8 mouse cellular contexts compared by ENCODE assay signal in genomic region chr1:166360157-166360855, GRCm38 (mm10). TPM values are rescaled to one million over a fixed set of nuclear protein-coding genes. Genes with fewer than 3 reads are reported as not detected.
DNase-seq lines count a peak whose midpoint lies in the region; ATAC-seq lines count a peak whose summit lies in the region.

No protein-coding gene starts in this region.

- H3K9ac ChIP-seq in intestine, embryonic 15.5 days, result no peak overlapping the region

- peak; percentile 36 for DNase-seq in WW6 (ENCODE audit: low read depth, low spot score)
- peak; percentile 90 to 93 for DNase-seq in cerebellum, postnatal 4 days (ENCODE audit: low spot score in 2 of 2)
- DNase-seq in gastrocnemius, adult 18-20 months (ENCODE audit: low spot score), result peak; percentile 87
- peak; percentile 87 to 92 for DNase-seq in left cerebral cortex, postnatal 10 days (ENCODE audit: extremely low spot score in 1 of 2, low spot score in 2 of 2)
- peak; percentile 90 to 94 for DNase-seq in right cerebral cortex, postnatal 10 days (ENCODE audit: low spot score in 2 of 2)
- peak; percentile 87 for DNase-seq in urinary bladder, postnatal 14 days (ENCODE audit: low spot score)

- H3K27me3 ChIP-seq in intestine, embryonic 15.5 days (replicated peaks), result no peaks in the 10 kb centered on the region

- no peaks in the 10 kb centered on the region for H3K4me1 ChIP-seq in intestine, embryonic 15.5 days (replicated peaks)

- no peak overlapping the region for H3K27ac ChIP-seq in intestine, embryonic 15.5 days

- peak; percentile 94 for ATAC-seq in intestine, embryonic 15.5 days
- peak; percentile 99 for ATAC-seq in megakaryocyte-erythroid progenitor cell, adult 5-6 weeks (replicated peaks; ENCODE audit: low FRiP score, low TSS enrichment, poor library complexity, severe bottlenecking)

- no peak overlapping the region for H3K4me3 ChIP-seq in intestine, embryonic 15.5 days (replicated peaks)

- intact Hi-C loops in left cerebral cortex, postnatal 10 days (cut with DNase I), result loop anchor here (2.0 to 10.0 kb wide), 3 partner anchors 103 to 586 kb away; no protein-coding TSS in a partner anchor

- 25% methylated on average over 14 of the region's 14 CpGs for WGBS in intestine, embryonic 15.5 days

- H3K36me3 ChIP-seq in intestine, embryonic 15.5 days, result no peaks in the 10 kb centered on the region

- H3K9me3 ChIP-seq in intestine, embryonic 15.5 days, result no peaks in the 10 kb centered on the region

- no peak overlapping the region for H3K4me2 ChIP-seq in intestine, embryonic 15.5 days (replicated peaks)

RNA-seq across cellular contexts. Expression of gene Tada1, which starts 18.6 kb away (rescaled TPM):
- 1 to 10 TPM; 3.8 to 4.5 TPM for total RNA-seq in gastrocnemius, adult 18-20 months (2021)
- 41.5 and 41.7 TPM in 2 replicates for polyA plus RNA-seq in intestine, embryonic 15.5 days (2015; fragmentation: Nextera tagmentation; extraction: Ambion mirVana)
- total RNA-seq in left cerebral cortex, postnatal 10 days (2021), result 10 to 100 TPM; 33.3 to 36.3 TPM
- total RNA-seq in megakaryocyte-erythroid progenitor cell, adult 5-6 weeks (2014; fragmentation: Nextera tagmentation), result 40.3 and 53.8 TPM in 2 replicates
- 30.6 and 43.5 TPM in 2 replicates for total RNA-seq in megakaryocyte-erythroid progenitor cell, adult 5-6 weeks (2017)

RNA-seq across cellular contexts. Expression of gene Pogk, which starts 49.4 kb away (rescaled TPM):
- 10 to 100 TPM in 1 of 2 experiments, 1 to 10 TPM in 1; 9.3 to 13.3 TPM for total RNA-seq in gastrocnemius, adult 18-20 months (2021)
- 9.0 and 10.4 TPM in 2 replicates for polyA plus RNA-seq in intestine, embryonic 15.5 days (2015; fragmentation: Nextera tagmentation; extraction: Ambion mirVana)
- total RNA-seq in left cerebral cortex, postnatal 10 days (2021), result 10 to 100 TPM; 37.0 to 41.3 TPM
- total RNA-seq in megakaryocyte-erythroid progenitor cell, adult 5-6 weeks (2014; fragmentation: Nextera tagmentation), result 3.6 and 8.2 TPM in 2 replicates
- 4.6 and 5.3 TPM in 2 replicates for total RNA-seq in megakaryocyte-erythroid progenitor cell, adult 5-6 weeks (2017)

Comparison
In these comparisons a context has a peak if more than half of its experiments do, and no peak if none do; other contexts are left out.
1. DNase-seq: peak in every context shown above with its lines; median percentile 92 in right cerebral cortex, postnatal 10 days; 92 in cerebellum, postnatal 4 days; 90 in left cerebral cortex, postnatal 10 days; 87 in gastrocnemius, adult 18-20 months; 87 in urinary bladder, postnatal 14 days; 36 in WW6.
2. RNA of gene Tada1, which starts 18.6 kb away (total RNA-seq): 30.6 to 53.8 TPM in megakaryocyte-erythroid progenitor cell, adult 5-6 weeks and 33.3 to 36.3 TPM in left cerebral cortex, postnatal 10 days; 3.8 to 4.5 TPM in gastrocnemius, adult 18-20 months; every median in the first group is over 4 times any median in the second.